Mouse (Mus musculus): ENCODE data around the gene Sorcs2. TPM values are rescaled to one million over a fixed set of nuclear protein-coding genes. Genes with fewer than 3 reads are reported as not detected.

The Sorcs2 gene
- total and polyA plus RNA-seq, 2 experiments from 2014 or later, result 12.4 to 50.3 TPM

DNA sequence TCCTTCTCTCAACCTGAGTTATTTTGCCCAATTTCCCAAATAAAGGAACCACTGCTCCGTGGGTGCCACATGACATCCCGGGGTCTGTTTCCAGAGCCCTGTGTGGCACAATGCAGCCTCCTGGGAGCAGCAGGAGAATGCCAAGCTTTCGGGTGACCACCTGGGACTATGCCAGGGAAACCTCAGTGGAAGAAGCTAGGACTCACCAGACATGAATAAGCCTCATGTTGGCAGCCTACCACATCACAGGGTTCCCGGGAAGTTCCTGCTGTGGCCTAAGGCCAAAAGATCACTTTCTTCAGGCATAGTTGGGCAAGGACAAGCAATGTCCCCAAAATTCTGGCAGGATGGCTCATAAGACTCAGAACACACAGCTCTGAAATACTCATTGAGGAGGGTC lies 51.2 kb downstream of the Sorcs2 start:
- no peak overlapping the region for H3K27ac ChIP-seq
- DNase-seq (ENCODE audit: low spot score), result peak; percentile 50

DNA sequence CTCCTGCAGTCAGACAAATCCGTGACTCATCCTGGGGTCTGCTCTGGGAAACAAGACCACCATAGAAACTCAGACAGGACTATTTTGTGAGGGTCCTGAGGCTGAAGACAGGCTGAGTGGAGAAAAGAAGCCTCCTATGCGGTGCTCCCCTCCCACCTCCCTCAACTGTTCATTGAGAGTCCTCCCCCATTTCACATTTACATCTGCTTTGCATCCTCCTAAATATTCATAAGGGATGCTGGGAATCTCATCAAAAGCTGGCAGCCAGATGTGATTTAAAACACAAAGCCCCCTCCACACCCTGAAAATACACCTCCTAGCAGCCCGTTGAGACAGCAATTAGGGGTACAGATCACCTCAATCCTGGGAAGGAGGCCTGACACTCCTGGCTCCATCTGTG lies 58.7 kb downstream of the Sorcs2 start:
- no peak overlapping the region for H3K4me3 ChIP-seq (ENCODE audit: low read length)
- H3K36me3 ChIP-seq (ENCODE audit: insufficient read depth, low read length), result no peaks in the 10 kb centered on the region
- WGBS, result 40% methylated on average over 3 of the region's 3 CpGs
- no peak overlapping the region for H3K4me2 ChIP-seq (ENCODE audit: low read depth, low read length)
- ATAC-seq, result no peak
- no peak for DNase-seq (ENCODE audit: low spot score)
- H3K27me3 ChIP-seq (ENCODE audit: insufficient read depth, low read length), result no peaks in the 10 kb centered on the region
- no peak for TF ChIP-seq CTCF (IDR thresholded peaks at IDR 0.05; ENCODE audit: low read depth)
- no peaks in the 10 kb centered on the region for H3K9me3 ChIP-seq (ENCODE audit: low read length)
- peaks cover 16% of the 10 kb centered on the region for H3K4me1 ChIP-seq (ENCODE audit: insufficient read depth, low read length)
- H3K27ac ChIP-seq, result no peak overlapping the region
- H3K9ac ChIP-seq (replicated peaks; ENCODE audit: low read length), result no peak overlapping the region

More for the DNA sequence above, 51.2 kb downstream of the Sorcs2 start:
- H3K9me3 ChIP-seq (ENCODE audit: low read length), result no peaks in the 10 kb centered on the region
- 58% methylated on average over 4 of the region's 4 CpGs for WGBS
- ATAC-seq, result 0 out of 2 replicates have a peak, but pooled peaks have one; percentile 50
- H3K4me1 ChIP-seq (ENCODE audit: insufficient read depth, low read length), result no peaks in the 10 kb centered on the region
- no peaks in the 10 kb centered on the region for H3K36me3 ChIP-seq (ENCODE audit: insufficient read depth, low read length)
- H3K4me3 ChIP-seq (ENCODE audit: low read length), result no peak overlapping the region
- H3K9ac ChIP-seq (replicated peaks; ENCODE audit: low read length), result no peak overlapping the region
- H3K27me3 ChIP-seq (ENCODE audit: insufficient read depth, low read length), result no peaks in the 10 kb centered on the region
- H3K4me2 ChIP-seq (ENCODE audit: low read depth, low read length), result no peak overlapping the region
- no peak for TF ChIP-seq CTCF (IDR thresholded peaks at IDR 0.05; ENCODE audit: low read depth)

DNA sequence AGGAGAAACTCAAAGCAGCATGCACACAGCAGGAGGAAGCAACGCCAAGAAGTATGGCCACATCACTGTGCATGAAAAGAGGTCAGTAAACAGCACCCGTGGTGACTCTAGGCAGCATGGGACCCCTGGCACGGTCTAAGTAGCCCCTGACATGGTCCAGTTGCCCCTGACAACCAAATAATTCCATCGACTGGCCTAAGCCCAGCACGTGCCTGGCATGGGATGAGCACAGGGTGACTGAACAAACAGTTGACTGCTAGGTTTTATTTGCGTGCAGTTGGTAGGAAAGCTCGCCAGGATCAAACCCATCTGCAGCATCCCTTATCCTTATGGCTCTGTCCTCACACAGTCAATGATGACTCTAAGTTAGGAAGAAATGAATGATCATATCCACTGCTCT lies 61.7 kb downstream of the Sorcs2 start:
- no peak overlapping the region for H3K9ac ChIP-seq (replicated peaks; ENCODE audit: low read length)
- no peak for TF ChIP-seq CTCF (IDR thresholded peaks at IDR 0.05; ENCODE audit: low read depth)
- WGBS, result 25% methylated on average over 7 of the region's 7 CpGs
- peaks cover 27% of the 10 kb centered on the region for H3K4me1 ChIP-seq (ENCODE audit: insufficient read depth, low read length)
- no peak overlapping the region for H3K4me3 ChIP-seq (ENCODE audit: low read length)
- no peaks in the 10 kb centered on the region for H3K9me3 ChIP-seq (ENCODE audit: low read length)
- H3K27ac ChIP-seq, result no peak overlapping the region
- no peaks in the 10 kb centered on the region for H3K27me3 ChIP-seq (ENCODE audit: insufficient read depth, low read length)
- DNase-seq (ENCODE audit: low spot score) (peak; percentile 67), ATAC-seq (peak; percentile 78)
- H3K4me2 ChIP-seq (ENCODE audit: low read depth, low read length), result no peak overlapping the region
- no peaks in the 10 kb centered on the region for H3K36me3 ChIP-seq (ENCODE audit: insufficient read depth, low read length)

DNA sequence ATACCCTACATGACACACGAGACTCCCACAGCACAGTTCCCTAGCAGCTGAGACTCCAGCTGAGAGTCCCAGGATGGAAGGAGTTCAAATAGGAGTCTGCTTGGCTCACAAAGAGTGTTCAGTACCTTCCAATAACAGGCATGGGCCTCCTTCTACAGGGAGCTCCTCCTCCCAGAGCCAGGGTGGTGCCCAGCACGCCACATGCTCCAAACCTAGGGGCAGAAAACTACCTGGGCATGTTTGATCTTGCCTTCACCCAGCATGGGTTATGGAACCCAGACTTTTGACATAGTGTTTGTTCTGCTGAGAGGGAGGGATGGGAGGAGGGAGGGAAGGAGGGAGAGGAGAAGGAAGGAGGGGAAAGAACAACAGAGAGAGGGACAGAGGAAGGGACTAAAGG lies 62.3 kb downstream of the Sorcs2 start:
- no peak for DNase-seq (ENCODE audit: low spot score)
- Histone ChIP-seq H3K27ac (no peak overlapping the region), H3K4me3 (ENCODE audit: low read length) (no peak overlapping the region), H3K36me3 (ENCODE audit: insufficient read depth, low read length) (no peaks in the 10 kb centered on the region), H3K9ac (replicated peaks; ENCODE audit: low read length) (no peak overlapping the region), H3K27me3 (ENCODE audit: insufficient read depth, low read length) (no peaks in the 10 kb centered on the region), H3K4me2 (ENCODE audit: low read depth, low read length) (no peak overlapping the region), H3K9me3 (ENCODE audit: low read length) (no peaks in the 10 kb centered on the region), H3K4me1 (ENCODE audit: insufficient read depth, low read length) (peaks cover 33% of the 10 kb centered on the region)
- TF ChIP-seq CTCF (IDR thresholded peaks at IDR 0.05; ENCODE audit: low read depth), result no peak
- ATAC-seq, result no peak
- 90% methylated on average over 2 of the region's 2 CpGs for WGBS

DNA sequence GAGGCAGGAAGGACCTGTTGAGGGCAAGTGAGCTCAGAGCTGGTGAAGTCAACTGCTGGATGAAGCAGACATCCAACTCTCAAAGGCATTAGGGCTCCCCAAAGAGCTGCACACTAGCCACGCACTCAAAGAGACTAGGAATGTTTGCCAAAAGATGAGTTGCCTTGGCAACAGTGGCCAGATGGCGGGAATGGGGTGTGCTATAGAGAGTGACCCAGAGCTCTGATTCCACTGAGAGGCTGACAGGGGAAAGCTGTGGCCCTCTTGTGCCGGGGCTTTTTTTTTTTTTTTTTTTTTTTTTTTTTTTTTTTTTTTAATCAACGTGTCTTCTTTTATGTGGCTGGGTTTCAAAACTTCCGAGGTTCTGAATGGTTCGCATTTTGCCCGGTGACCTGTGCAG lies 63.7 kb downstream of the Sorcs2 start:
- no peak for ATAC-seq
- no peak overlapping the region for H3K27ac ChIP-seq
- H3K4me1 ChIP-seq (ENCODE audit: insufficient read depth, low read length), result peaks cover 31% of the 10 kb centered on the region
- peak; percentile 71 for DNase-seq (ENCODE audit: low spot score)
- no peak overlapping the region for H3K4me3 ChIP-seq (ENCODE audit: low read length)
- TF ChIP-seq CTCF (IDR thresholded peaks at IDR 0.05; ENCODE audit: low read depth), result no peak
- H3K9ac ChIP-seq (replicated peaks; ENCODE audit: low read length), result no peak overlapping the region
- no peaks in the 10 kb centered on the region for H3K9me3 ChIP-seq (ENCODE audit: low read length)
- no peaks in the 10 kb centered on the region for H3K36me3 ChIP-seq (ENCODE audit: insufficient read depth, low read length)
- H3K4me2 ChIP-seq (ENCODE audit: low read depth, low read length), result no peak overlapping the region
- 21% methylated on average over 7 of the region's 7 CpGs for WGBS
- no peaks in the 10 kb centered on the region for H3K27me3 ChIP-seq (ENCODE audit: insufficient read depth, low read length)

DNA sequence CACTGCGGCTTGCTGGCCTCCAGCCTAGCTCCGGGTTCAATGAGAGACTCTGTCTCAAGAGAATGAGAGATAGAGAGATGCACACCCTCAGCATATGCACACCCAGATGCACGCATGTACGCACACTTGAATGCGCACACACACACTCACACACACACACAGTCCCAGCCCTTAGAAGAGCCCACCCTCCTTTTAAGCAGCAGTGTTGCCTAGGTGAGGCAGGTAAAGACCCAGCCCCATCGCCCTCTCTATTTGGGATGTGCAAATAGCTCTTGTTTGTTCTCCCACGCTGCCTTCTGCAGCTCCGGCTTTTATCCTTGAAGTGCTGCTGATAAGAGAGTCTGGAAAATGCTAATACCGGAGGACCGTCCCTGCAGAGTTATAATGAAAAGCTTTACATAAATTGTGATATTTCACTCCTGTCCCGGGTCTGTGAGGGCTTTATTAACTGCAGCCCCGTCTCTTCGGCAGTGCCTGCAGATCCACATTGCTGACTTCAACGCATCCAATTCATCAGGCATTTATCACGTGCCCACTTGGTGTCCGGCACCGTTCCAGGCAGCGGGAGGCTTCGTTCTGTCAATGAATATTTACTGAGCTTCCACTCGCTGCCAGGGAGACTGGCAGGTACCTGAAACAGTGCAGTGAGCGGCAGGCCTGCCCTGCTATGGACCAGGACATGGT lies 67.3 kb downstream of the Sorcs2 start:
- Histone ChIP-seq H3K4me2 (ENCODE audit: low read depth, low read length) (no peak overlapping the region), H3K9ac (replicated peaks; ENCODE audit: low read length) (no peak overlapping the region)
- TF ChIP-seq CTCF (IDR thresholded peaks at IDR 0.05; ENCODE audit: low read depth), result no peak

More for the DNA sequence above, 67.3 kb downstream of the Sorcs2 start:
- no peaks in the 10 kb centered on the region for H3K36me3 ChIP-seq (ENCODE audit: insufficient read depth, low read length)
- DNase-seq (ENCODE audit: low spot score), result peak; percentile 72
- H3K4me3 ChIP-seq (ENCODE audit: low read length), result no peak overlapping the region
- peak; percentile 6; the same call in 1 of the 2 replicates for ATAC-seq
- peaks cover 21% of the 10 kb centered on the region for H3K4me1 ChIP-seq (ENCODE audit: insufficient read depth, low read length)
- H3K27ac ChIP-seq, result no peak overlapping the region
- H3K9me3 ChIP-seq (ENCODE audit: low read length), result no peaks in the 10 kb centered on the region
- no peaks in the 10 kb centered on the region for H3K27me3 ChIP-seq (ENCODE audit: insufficient read depth, low read length)
- 40% methylated on average over 21 of the region's 21 CpGs for WGBS
